Mouse (Mus musculus) midbrain, embryonic 15.5 days (tissue): ENCODE data around the gene Amotl2. TPM values are rescaled to one million over a fixed set of nuclear protein-coding genes. Genes with fewer than 3 reads are reported as not detected.

ENCODE experiments used
- ATAC-seq: fragments of 200-750 bp; cut with Nextera tagmentation; replicated peaks from 2 replicates; pipeline ENCODE4 v1.8.0; 2017; ENCODE audit warnings: moderate TSS enrichment
- H3K27ac ChIP-seq: fragments of 300-500 bp; sonication (generic); 2 replicates; pipeline ENCODE4 v1.5.1; 2015; ENCODE audit warnings: mild to moderate bottlenecking, inconsistent platforms
- H3K27me3 ChIP-seq: fragments of 300-500 bp; sonication (generic); replicated peaks from 2 replicates; pipeline ENCODE4 v1.6.1; 2015; ENCODE audit warnings: inconsistent platforms
- H3K36me3 ChIP-seq: fragments of 300-500 bp; sonication (generic); replicated peaks from 2 replicates; pipeline ENCODE4 v1.6.1; 2015; ENCODE audit warnings: inconsistent platforms
- H3K4me1 ChIP-seq: fragments of 300-500 bp; sonication (generic); 2 replicates; pipeline ENCODE4 v1.6.1; 2015; ENCODE audit warnings: inconsistent platforms
- H3K4me2 ChIP-seq: fragments of 300-500 bp; sonication (generic); 2 replicates; pipeline ENCODE4 v1.6.1; 2015; ENCODE audit warnings: inconsistent platforms, mild to moderate bottlenecking, moderate library complexity
- H3K4me3 ChIP-seq: fragments of 300-500 bp; sonication (generic); 2 replicates; pipeline ENCODE4 v1.5.1; 2015; ENCODE audit warnings: mild to moderate bottlenecking, inconsistent platforms
- H3K9ac ChIP-seq: fragments of 300-500 bp; sonication (generic); 2 replicates; pipeline ENCODE4 v1.6.1; 2015; ENCODE audit warnings: mild to moderate bottlenecking, inconsistent platforms
- H3K9me3 ChIP-seq: fragments of 300-500 bp; sonication (generic); 2 replicates; pipeline ENCODE4 v1.6.1; 2016; ENCODE audit warnings: inconsistent platforms
- WGBS: fragments of 180-500 bp; shearing (Covaris S2); methylation state at CpG from one replicate; pipeline ENCODE4 v1.1.7; 2015; ENCODE audit warnings: mixed read lengths; 5-methylcytosine and 5-hydroxymethylcytosine counted together
- polyA plus RNA-seq: library from polyadenylated mRNA; unstranded; fragments of >200 nt; fragmentation: Nextera tagmentation; extraction: Ambion mirVana; gene quantifications from 2 replicates; pipeline ENCODE4 v1.2.1, GENCODE M21; 2015

Gene Amotl2
- polyA plus RNA-seq, 1 experiment from 2014 or later = 83.4 TPM

DNA sequence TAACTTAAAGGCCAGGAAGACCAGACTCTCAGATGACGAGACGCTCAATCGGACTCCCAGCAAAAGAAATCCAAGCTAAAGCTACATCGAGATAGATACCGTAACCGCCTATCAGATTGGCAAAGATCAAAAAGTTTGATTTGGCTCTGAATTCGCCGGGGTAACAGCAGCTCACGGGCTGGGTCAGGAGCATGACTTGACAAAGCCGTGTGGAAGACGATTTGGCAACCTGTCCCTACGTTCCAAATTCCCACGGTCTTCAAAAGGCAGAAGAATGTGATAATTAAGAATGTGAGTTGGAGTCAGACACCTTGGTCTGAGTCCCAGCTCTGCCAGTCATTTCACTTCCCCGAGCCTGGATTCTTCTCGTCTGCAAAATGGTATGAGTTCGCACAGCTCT lies 53.7 kb downstream of the Amotl2 start:
- Histone ChIP-seq H3K9ac (no peak overlapping the region), H3K27ac (no peak overlapping the region), H3K4me1 (peaks cover 8% of the 10 kb centered on the region; the same call in 1 of the 2 replicates), H3K9me3 (no peaks in the 10 kb centered on the region), H3K36me3 (no peaks in the 10 kb centered on the region), H3K4me2 (no peak overlapping the region), H3K27me3 (no peaks in the 10 kb centered on the region), H3K4me3 (no peak overlapping the region)
- ATAC-seq = no peak
- 74% methylated on average over 16 of the region's 16 CpGs for WGBS

DNA sequence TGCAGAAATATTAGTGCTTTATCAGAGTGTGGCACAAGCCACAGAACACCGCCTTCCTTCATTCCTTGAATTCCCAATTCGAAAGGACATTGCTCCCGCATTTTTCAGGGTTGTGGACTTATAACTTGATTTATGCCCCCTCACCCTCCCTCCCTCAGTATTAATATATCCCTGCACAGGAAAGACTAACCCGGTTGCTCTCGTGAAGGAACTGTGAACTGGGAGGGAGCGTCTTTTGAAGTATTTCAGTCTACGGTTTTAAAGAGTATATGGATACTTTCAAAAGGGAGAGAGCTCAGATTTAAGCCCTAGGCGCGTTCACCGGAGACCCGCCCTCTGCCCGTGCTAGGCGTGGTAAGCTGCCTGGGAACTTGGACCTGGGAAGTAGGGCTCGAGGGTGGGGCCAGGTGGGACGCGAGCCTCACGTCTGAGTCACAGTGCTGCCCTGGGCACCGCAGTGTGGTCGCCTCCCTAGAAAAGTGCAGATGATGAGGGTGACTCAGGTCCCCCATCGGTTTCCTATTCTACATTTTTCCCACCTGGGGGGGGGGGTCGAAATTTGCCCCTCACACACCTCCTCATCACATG lies 54.9 kb downstream of the Amotl2 start:
- no peaks in the 10 kb centered on the region for H3K9me3 ChIP-seq
- no peak overlapping the region for H3K9ac ChIP-seq
- H3K4me2 ChIP-seq = no peak overlapping the region
- peaks cover 8% of the 10 kb centered on the region; the same call in 1 of the 2 replicates for H3K4me1 ChIP-seq
- H3K27ac ChIP-seq = no peak overlapping the region
- no peak overlapping the region for H3K4me3 ChIP-seq
- no peaks in the 10 kb centered on the region for H3K36me3 ChIP-seq
- no peaks in the 10 kb centered on the region for H3K27me3 ChIP-seq
- ATAC-seq = no peak
- WGBS = 49% methylated on average over 21 of the region's 21 CpGs

DNA sequence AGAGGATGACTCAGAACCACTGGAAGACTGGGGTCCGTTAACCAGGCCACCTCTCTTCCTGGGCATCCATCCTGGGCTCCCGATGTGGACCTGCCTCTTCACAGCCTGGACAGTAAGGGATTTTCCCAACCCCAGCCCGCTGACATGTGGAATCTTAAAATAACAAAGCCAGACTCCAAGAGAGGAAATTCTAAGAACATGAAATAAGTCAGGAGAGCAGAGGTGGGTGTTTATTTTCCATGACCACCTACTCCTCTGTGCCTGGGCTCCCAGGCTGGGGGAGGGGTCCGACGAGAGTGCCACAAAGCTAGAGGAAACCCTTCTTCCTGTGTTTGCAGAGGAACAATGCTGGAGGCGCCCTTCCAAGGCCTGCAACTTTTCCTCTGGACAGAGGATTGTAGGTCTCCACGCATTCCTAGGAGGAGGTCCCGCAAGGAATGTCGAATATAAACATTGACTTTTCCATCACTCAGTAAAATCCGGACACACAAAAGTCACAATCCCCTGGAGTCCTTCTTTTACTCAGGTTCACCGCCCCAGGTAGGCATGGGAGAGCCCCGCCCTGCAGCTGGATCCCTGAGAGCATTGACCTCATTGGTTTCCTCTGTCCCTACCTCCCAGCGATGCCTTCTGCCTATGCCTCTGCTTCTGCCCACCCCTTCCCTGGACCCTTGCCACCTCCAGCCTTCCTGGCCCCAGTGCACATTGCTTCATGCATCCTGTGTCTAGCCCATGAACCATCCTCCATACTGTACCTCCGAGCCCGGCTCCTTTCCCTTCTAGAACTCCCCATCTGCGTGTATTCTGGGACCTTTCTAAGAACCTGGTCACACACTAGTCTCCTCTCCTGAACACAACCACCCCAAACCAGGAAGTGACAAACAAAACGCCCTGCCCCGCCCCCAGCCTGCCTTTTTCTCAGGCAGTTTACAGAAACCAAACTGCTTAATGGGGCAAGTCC lies 61.4 kb downstream of the Amotl2 start:
- Histone ChIP-seq H3K4me2 (no peak overlapping the region), H3K9me3 (no peaks in the 10 kb centered on the region), H3K27me3 (no peaks in the 10 kb centered on the region), H3K27ac (no peak overlapping the region), H3K9ac (no peak overlapping the region), H3K36me3 (no peaks in the 10 kb centered on the region), H3K4me1 (no peaks in the 10 kb centered on the region), H3K4me3 (no peak overlapping the region)
- 67% methylated on average over 18 of the region's 18 CpGs for WGBS
- no peak for ATAC-seq

DNA sequence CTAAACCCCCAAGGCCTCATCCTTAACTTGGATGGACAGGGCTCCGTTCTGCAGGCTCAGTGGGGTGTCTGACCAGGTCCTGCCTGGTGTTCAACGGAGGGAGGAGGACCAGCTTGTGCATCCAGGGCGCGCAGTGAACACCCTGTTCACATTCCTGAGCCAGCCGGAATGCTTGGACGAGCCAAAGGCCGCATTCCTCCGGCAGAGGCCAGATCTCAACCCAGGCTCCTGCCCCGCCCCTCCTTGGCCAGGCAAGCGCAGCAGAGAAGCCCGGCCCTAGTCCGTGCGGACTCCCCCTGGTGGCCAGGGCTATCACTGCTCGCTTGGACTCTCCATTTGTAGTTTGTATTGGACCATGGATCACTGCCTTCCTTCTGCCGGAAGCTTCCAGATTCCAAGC lies 63.0 kb downstream of the Amotl2 start:
- no peak overlapping the region for H3K4me3 ChIP-seq
- H3K4me2 ChIP-seq = no peak overlapping the region
- no peaks in the 10 kb centered on the region for H3K9me3 ChIP-seq
- no peaks in the 10 kb centered on the region for H3K27me3 ChIP-seq
- no peak overlapping the region for H3K9ac ChIP-seq
- 6% methylated on average over 15 of the region's 15 CpGs for WGBS
- H3K4me1 ChIP-seq = 0 out of 2 replicates have a peak, but pooled peaks cover 3% of the 10 kb centered on the region
- no peak overlapping the region for H3K27ac ChIP-seq
- no peak for ATAC-seq
- H3K36me3 ChIP-seq = no peaks in the 10 kb centered on the region

Other genes starting within 250 kb of the Amotl2 start
- gene Ky, start 210.9 kb upstream of the Amotl2 start, polyA plus RNA-seq = 0.52 and 0.80 TPM in 2 replicates
- 135 and 137 TPM in 2 replicates for gene Anapc13, start 90.4 kb upstream of the Amotl2 start, polyA plus RNA-seq
- 38.9 and 42.2 TPM in 2 replicates for gene Cep63, start 90.1 kb upstream of the Amotl2 start, polyA plus RNA-seq
- 12.5 and 14.1 TPM in 2 replicates for gene Ryk, start 118.2 kb downstream of the Amotl2 start, polyA plus RNA-seq